Mouse (Mus musculus): ENCODE results near the gene 1700020N01Rik. TPM values are rescaled to one million over a fixed set of nuclear protein-coding genes. Genes with fewer than 3 reads are reported as not detected.

The 1700020N01Rik gene
- polyA plus RNA-seq, 1 experiment from 2014 or later: not detected

DNA sequence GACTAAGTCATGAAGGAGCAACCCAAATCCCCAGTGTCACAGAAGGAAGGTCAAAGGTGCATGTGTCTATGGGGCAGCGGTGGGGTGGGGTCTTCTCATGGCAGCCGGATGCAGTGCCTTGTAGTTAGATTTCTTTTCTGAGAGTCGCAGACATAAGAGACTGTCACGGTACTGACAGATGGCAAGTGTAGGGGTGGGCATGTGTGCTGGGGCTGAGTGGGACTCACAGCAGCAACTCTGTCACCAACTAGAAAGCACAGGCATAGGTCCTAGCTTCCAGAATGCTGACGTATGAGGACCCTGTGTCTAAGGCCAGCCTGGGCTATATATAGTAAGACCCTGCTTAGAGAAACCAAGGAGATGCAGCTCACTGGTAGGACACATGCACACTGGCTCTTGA lies 12.7 kb downstream of the 1700020N01Rik start:
- Histone ChIP-seq H3K4me2 (ENCODE audit: low read depth, low read length) (no peak overlapping the region), H3K27me3 (ENCODE audit: control insufficient read depth, insufficient read depth, low read length) (no peaks in the 10 kb centered on the region), H3K9me3 (replicated peaks; ENCODE audit: control insufficient read depth, low read length) (no peaks in the 10 kb centered on the region), H3K4me1 (ENCODE audit: control insufficient read depth, insufficient read depth, low read length) (peaks cover 2% of the 10 kb centered on the region; the same call in 1 of the 2 replicates), H3K9ac (replicated peaks; ENCODE audit: low read length) (no peak overlapping the region), H3K4me3 (ENCODE audit: low read depth, low read length) (no peak overlapping the region), H3K36me3 (replicated peaks; ENCODE audit: control insufficient read depth, insufficient read depth, low read depth, low read length) (no peaks in the 10 kb centered on the region), H3K27ac (replicated peaks; ENCODE audit: low read depth, low read length) (no peak overlapping the region)
- ATAC-seq (replicated peaks; ENCODE audit: insufficient number of reproducible peaks, low FRiP score, low TSS enrichment, low read depth) (no peak), DNase-seq (ENCODE audit: low spot score) (no peak)
- WGBS: 42% methylated on average over 5 of the region's 5 CpGs

DNA sequence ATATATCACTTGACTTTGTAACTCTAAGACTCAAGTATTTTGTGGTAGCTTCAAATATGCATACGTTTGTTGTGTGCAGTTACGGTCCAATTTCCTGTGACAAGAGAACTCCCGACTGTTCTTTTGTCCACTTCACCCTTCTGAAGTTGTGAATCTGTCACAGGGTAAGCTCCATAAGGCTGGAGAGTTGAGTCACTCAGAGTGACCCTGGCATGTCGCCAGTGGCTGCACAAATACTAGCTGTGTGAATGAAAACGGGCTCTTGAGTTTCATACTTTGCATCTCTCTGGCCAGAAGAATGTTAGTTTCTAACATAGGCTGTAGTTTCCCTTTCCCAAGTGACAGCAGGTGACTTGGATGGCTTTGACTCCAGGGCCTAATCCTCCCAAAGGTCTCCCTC lies 14.0 kb downstream of the 1700020N01Rik start:
- ATAC-seq (replicated peaks; ENCODE audit: insufficient number of reproducible peaks, low FRiP score, low TSS enrichment, low read depth) (no peak), DNase-seq (ENCODE audit: low spot score) (no peak)
- no peaks in the 10 kb centered on the region for H3K9me3 ChIP-seq (replicated peaks; ENCODE audit: control insufficient read depth, low read length)
- H3K9ac ChIP-seq (replicated peaks; ENCODE audit: low read length): no peak overlapping the region
- 88% methylated on average over 5 of the region's 5 CpGs for WGBS
- H3K4me1 ChIP-seq (ENCODE audit: control insufficient read depth, insufficient read depth, low read length): peaks cover 2% of the 10 kb centered on the region; the same call in 1 of the 2 replicates
- H3K36me3 ChIP-seq (replicated peaks; ENCODE audit: control insufficient read depth, insufficient read depth, low read depth, low read length): no peaks in the 10 kb centered on the region
- no peak overlapping the region for H3K4me3 ChIP-seq (ENCODE audit: low read depth, low read length)
- no peak overlapping the region for H3K27ac ChIP-seq (replicated peaks; ENCODE audit: low read depth, low read length)
- no peak overlapping the region for H3K4me2 ChIP-seq (ENCODE audit: low read depth, low read length)
- no peaks in the 10 kb centered on the region for H3K27me3 ChIP-seq (ENCODE audit: control insufficient read depth, insufficient read depth, low read length)

DNA sequence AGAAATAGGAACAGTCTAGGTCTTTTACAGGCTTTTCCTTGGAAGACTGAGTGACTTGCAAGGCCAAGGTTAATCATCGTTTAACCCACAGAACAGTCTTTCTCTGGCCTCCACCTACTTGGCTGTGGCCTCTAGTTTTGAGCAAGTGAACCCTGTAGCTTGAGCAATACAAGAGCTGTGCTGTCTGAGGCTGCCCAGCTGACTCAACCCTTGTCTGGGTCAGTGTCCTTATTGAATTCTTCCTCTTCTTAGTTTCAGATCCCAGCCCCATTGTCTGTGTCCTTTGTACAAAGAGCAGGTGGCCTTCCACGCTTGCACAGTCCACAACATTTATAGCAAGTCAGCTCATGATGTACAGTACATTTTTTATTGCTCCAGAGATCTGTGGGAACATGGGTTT lies 16.6 kb downstream of the 1700020N01Rik start:
- Histone ChIP-seq H3K36me3 (replicated peaks; ENCODE audit: control insufficient read depth, insufficient read depth, low read depth, low read length) (no peaks in the 10 kb centered on the region), H3K9me3 (replicated peaks; ENCODE audit: control insufficient read depth, low read length) (no peaks in the 10 kb centered on the region), H3K27me3 (ENCODE audit: control insufficient read depth, insufficient read depth, low read length) (no peaks in the 10 kb centered on the region), H3K4me2 (ENCODE audit: low read depth, low read length) (no peak overlapping the region), H3K4me1 (ENCODE audit: control insufficient read depth, insufficient read depth, low read length) (peaks cover 2% of the 10 kb centered on the region; the same call in 1 of the 2 replicates), H3K27ac (replicated peaks; ENCODE audit: low read depth, low read length) (no peak overlapping the region), H3K4me3 (ENCODE audit: low read depth, low read length) (no peak overlapping the region), H3K9ac (replicated peaks; ENCODE audit: low read length) (no peak overlapping the region)
- ATAC-seq (replicated peaks; ENCODE audit: insufficient number of reproducible peaks, low FRiP score, low TSS enrichment, low read depth) (no peak), DNase-seq (ENCODE audit: low spot score) (no peak)
- WGBS: 70% methylated on average over 2 of the region's 2 CpGs

DNA sequence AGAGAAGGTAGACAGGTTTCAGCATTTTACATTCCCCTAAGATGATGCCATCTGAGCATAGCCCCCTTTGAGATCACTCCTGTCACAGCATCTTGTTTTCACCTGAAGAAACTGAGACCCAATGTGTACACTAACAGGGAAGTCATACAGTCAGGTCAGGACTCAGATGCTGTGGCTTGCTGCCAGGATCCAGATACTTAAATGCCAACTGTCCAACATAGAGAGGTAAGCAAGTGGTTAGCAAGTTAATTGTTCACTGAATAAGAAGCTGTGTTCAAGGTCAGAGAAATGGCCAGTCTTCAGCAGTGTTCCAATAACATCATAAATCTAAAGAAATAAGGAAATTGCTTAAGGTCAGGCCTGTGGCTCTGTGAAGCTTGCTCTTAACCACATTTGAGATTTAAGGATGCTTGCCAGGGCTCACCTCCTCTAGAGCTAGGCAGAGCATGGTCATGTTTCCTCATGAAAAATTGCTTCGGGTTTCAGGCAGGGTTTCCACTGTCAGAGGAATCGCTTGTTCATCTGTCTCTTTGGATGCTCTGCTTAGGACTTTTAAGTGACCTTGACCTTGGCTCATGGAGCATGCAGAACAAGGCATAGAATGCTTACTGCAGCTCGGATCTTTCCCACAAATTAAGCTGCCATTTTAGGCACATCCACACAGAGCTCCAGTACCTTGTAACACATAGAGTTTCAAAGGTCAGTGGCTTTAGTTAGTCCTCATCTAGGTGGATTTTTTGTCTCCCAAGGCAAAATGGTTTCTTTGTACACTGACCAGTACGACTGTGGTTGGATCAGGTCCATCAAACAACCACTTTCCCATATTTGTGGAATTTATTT lies 20.3 kb downstream of the 1700020N01Rik start:
- ATAC-seq (replicated peaks; ENCODE audit: insufficient number of reproducible peaks, low FRiP score, low TSS enrichment, low read depth) (no peak), DNase-seq (ENCODE audit: low spot score) (no peak)
- no peaks in the 10 kb centered on the region for H3K4me1 ChIP-seq (ENCODE audit: control insufficient read depth, insufficient read depth, low read length)
- H3K4me2 ChIP-seq (ENCODE audit: low read depth, low read length): no peak overlapping the region
- H3K9me3 ChIP-seq (replicated peaks; ENCODE audit: control insufficient read depth, low read length): no peaks in the 10 kb centered on the region
- WGBS: 76% methylated on average over 4 of the region's 4 CpGs
- H3K36me3 ChIP-seq (replicated peaks; ENCODE audit: control insufficient read depth, insufficient read depth, low read depth, low read length): no peaks in the 10 kb centered on the region
- no peak overlapping the region for H3K27ac ChIP-seq (replicated peaks; ENCODE audit: low read depth, low read length)
- H3K9ac ChIP-seq (replicated peaks; ENCODE audit: low read length): no peak overlapping the region
- no peak overlapping the region for H3K4me3 ChIP-seq (ENCODE audit: low read depth, low read length)
- H3K27me3 ChIP-seq (ENCODE audit: control insufficient read depth, insufficient read depth, low read length): no peaks in the 10 kb centered on the region

DNA sequence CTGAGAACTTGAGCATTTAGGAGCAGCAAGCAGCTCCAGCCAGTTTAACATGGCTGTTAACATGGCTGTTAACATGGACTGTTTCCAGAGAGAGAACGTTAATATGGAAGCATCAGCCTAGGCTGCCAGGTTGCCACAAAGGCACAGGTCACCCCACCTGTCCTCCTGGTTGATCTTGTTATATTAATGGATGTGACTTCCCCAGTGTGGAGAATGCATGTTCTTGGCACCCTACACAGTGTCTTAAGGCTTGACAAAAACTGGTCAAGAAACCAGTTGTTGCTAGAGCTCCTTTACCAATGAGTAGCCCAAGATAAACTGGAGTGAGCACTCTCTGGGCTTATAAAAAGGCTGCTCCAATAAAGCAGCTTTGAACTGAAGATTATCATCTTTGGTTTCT lies 21.6 kb downstream of the 1700020N01Rik start:
- ATAC-seq (replicated peaks; ENCODE audit: insufficient number of reproducible peaks, low FRiP score, low TSS enrichment, low read depth): no peak
- no peaks in the 10 kb centered on the region for H3K36me3 ChIP-seq (replicated peaks; ENCODE audit: control insufficient read depth, insufficient read depth, low read depth, low read length)
- no peak overlapping the region for H3K4me2 ChIP-seq (ENCODE audit: low read depth, low read length)
- WGBS: 94% methylated on average over 1 of the region's 1 CpGs
- H3K9me3 ChIP-seq (replicated peaks; ENCODE audit: control insufficient read depth, low read length): no peaks in the 10 kb centered on the region
- no peaks in the 10 kb centered on the region for H3K4me1 ChIP-seq (ENCODE audit: control insufficient read depth, insufficient read depth, low read length)
- no peak overlapping the region for H3K9ac ChIP-seq (replicated peaks; ENCODE audit: low read length)
- no peaks in the 10 kb centered on the region for H3K27me3 ChIP-seq (ENCODE audit: control insufficient read depth, insufficient read depth, low read length)
- no peak overlapping the region for H3K4me3 ChIP-seq (ENCODE audit: low read depth, low read length)
- H3K27ac ChIP-seq (replicated peaks; ENCODE audit: low read depth, low read length): no peak overlapping the region
- no peak for DNase-seq (ENCODE audit: low spot score)

DNA sequence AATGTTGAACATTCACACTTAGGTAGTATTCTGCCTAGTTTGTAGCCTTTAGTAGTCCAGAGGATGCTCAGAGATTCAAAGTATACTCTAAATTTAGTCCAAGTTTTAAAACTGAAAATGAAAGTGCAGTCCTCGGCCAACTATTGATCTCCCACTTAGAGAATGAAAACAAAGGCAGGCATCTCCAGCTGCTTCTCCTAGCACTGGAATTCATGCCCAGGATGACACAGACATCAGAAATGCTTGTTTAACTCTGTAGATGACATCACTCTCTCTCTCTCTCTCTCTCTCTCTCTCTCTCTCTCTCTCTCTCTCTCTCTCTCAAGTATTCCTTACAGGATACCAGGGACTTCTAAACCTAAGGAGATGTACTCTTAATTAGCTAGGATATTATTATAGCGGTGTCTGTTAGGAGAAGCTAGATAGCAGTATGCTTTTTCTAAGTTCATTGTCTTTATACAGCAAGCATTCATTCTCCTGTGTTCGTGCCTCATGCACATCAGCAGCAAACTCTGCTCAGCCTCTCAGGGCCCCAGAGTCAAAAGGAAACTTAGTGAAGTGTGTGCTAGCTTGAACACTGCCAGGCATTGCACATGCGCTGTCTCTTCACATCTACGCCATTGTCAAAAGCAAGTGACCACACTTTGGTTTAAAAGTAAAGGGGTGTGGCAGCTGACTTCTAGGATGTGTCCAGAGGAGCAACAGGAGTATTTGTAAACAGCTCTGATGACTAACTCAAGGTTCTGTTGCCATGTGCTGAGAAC lies 26.0 kb downstream of the 1700020N01Rik start:
- H3K4me1 ChIP-seq (ENCODE audit: control insufficient read depth, insufficient read depth, low read length): no peaks in the 10 kb centered on the region
- H3K9me3 ChIP-seq (replicated peaks; ENCODE audit: control insufficient read depth, low read length): no peaks in the 10 kb centered on the region
- H3K36me3 ChIP-seq (replicated peaks; ENCODE audit: control insufficient read depth, insufficient read depth, low read depth, low read length): no peaks in the 10 kb centered on the region
- no peak overlapping the region for H3K9ac ChIP-seq (replicated peaks; ENCODE audit: low read length)
- no peak overlapping the region for H3K4me2 ChIP-seq (ENCODE audit: low read depth, low read length)
- H3K27ac ChIP-seq (replicated peaks; ENCODE audit: low read depth, low read length): no peak overlapping the region
- ATAC-seq (replicated peaks; ENCODE audit: insufficient number of reproducible peaks, low FRiP score, low TSS enrichment, low read depth) (no peak), DNase-seq (ENCODE audit: low spot score) (no peak)
- no peaks in the 10 kb centered on the region for H3K27me3 ChIP-seq (ENCODE audit: control insufficient read depth, insufficient read depth, low read length)
- H3K4me3 ChIP-seq (ENCODE audit: low read depth, low read length): no peak overlapping the region
- 85% methylated on average over 5 of the region's 5 CpGs for WGBS

DNA sequence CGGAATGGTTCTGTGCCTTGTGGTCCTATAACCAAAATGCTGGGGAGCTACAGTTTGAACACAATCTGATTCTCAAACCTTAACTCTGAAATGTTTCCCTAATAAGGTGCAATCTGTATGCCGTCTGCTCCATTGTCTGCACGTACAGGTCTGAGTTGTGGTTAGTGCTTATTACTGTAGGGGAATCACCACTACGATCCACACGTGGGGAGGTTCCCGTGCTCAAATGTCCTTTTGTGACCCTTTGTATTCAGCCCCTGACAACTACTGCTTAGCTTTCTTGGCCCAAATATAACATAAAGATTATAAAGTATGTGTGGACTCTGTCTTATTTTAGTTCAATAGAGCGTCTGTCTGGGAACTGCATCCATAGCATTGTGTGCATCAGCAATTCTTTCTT lies 29.1 kb downstream of the 1700020N01Rik start:
- Histone ChIP-seq H3K27me3 (ENCODE audit: control insufficient read depth, insufficient read depth, low read length) (no peaks in the 10 kb centered on the region), H3K4me1 (ENCODE audit: control insufficient read depth, insufficient read depth, low read length) (no peaks in the 10 kb centered on the region), H3K9ac (replicated peaks; ENCODE audit: low read length) (no peak overlapping the region), H3K4me3 (ENCODE audit: low read depth, low read length) (no peak overlapping the region), H3K27ac (replicated peaks; ENCODE audit: low read depth, low read length) (no peak overlapping the region), H3K36me3 (replicated peaks; ENCODE audit: control insufficient read depth, insufficient read depth, low read depth, low read length) (no peaks in the 10 kb centered on the region), H3K4me2 (ENCODE audit: low read depth, low read length) (no peak overlapping the region), H3K9me3 (replicated peaks; ENCODE audit: control insufficient read depth, low read length) (no peaks in the 10 kb centered on the region)
- ATAC-seq (replicated peaks; ENCODE audit: insufficient number of reproducible peaks, low FRiP score, low TSS enrichment, low read depth) (no peak), DNase-seq (ENCODE audit: low spot score) (no peak)
- WGBS: 85% methylated on average over 7 of the region's 7 CpGs

DNA sequence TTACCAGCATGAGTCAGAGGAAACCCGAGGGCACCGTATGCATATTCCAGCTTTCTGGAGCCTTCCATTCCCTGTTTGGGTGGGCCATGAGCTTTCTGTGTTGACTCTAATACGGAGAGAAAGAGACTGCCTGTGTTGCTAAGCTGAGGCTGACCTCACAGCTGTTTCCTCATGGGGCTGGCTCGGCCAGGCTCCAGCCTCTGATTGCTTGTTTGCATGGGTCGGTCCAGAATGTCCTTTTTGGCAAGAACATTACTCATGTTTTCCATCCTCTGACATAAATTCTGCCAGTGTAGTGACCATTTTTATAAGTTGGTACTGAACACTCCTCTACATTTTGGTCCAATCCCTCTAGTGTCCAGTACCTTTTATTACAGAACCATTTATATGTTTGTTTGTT lies 35.6 kb downstream of the 1700020N01Rik start:
- ATAC-seq (replicated peaks; ENCODE audit: insufficient number of reproducible peaks, low FRiP score, low TSS enrichment, low read depth) (no peak), DNase-seq (ENCODE audit: low spot score) (no peak)
- H3K4me3 ChIP-seq (ENCODE audit: low read depth, low read length): no peak overlapping the region
- WGBS: 69% methylated on average over 5 of the region's 5 CpGs
- H3K9me3 ChIP-seq (replicated peaks; ENCODE audit: control insufficient read depth, low read length): no peaks in the 10 kb centered on the region
- H3K9ac ChIP-seq (replicated peaks; ENCODE audit: low read length): no peak overlapping the region
- no peaks in the 10 kb centered on the region for H3K4me1 ChIP-seq (ENCODE audit: control insufficient read depth, insufficient read depth, low read length)
- no peaks in the 10 kb centered on the region for H3K27me3 ChIP-seq (ENCODE audit: control insufficient read depth, insufficient read depth, low read length)
- H3K36me3 ChIP-seq (replicated peaks; ENCODE audit: control insufficient read depth, insufficient read depth, low read depth, low read length): no peaks in the 10 kb centered on the region
- no peak overlapping the region for H3K27ac ChIP-seq (replicated peaks; ENCODE audit: low read depth, low read length)
- no peak overlapping the region for H3K4me2 ChIP-seq (ENCODE audit: low read depth, low read length)
